Mouse (Mus musculus): Measurements from ENCODE around the gene Tmbim6.

GRCm38 (mm10) chr15:99433913-99434312 lies 41.2 kb downstream of the Tmbim6 start:
- TF ChIP-seq CTCF (IDR thresholded peaks at IDR 0.05; ENCODE audit: control insufficient read depth, insufficient read depth, insufficient read length): no peak
- no peak for TF ChIP-seq MAX (IDR thresholded peaks at IDR 0.05)
